Mouse (Mus musculus): ENCODE results near the gene Ttc3.
A peak's percentile ranks its signal among the peaks of the same experiment; 100 is the strongest.
"Not testable (repeated sequence)": the region's sequence is repeated elsewhere in the genome, so short reads cannot be mapped to it uniquely, and the experiment has no call there.

The Ttc3 gene

DNA sequence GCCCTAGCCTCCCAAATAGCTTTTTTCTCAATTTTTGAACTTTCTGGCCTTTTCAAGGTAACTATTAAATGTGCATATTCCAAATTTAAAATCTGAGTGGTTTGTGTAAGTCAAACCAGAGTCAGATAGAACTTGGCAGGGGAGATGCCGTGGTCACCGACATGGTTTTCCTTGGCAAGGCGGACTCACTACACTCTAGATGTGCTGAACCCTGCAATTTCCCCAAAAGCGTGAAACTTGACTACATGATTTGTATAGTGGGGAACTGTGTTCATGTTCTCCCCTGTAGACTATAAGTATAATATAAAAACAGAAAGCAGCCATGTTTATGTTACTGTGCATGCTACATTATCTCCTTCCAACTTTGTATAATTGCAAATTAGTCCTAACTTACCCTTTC, 58.5 kb downstream of the Ttc3 start:
- no peak for DNase-seq (ENCODE audit: low read depth, low spot score)

DNA sequence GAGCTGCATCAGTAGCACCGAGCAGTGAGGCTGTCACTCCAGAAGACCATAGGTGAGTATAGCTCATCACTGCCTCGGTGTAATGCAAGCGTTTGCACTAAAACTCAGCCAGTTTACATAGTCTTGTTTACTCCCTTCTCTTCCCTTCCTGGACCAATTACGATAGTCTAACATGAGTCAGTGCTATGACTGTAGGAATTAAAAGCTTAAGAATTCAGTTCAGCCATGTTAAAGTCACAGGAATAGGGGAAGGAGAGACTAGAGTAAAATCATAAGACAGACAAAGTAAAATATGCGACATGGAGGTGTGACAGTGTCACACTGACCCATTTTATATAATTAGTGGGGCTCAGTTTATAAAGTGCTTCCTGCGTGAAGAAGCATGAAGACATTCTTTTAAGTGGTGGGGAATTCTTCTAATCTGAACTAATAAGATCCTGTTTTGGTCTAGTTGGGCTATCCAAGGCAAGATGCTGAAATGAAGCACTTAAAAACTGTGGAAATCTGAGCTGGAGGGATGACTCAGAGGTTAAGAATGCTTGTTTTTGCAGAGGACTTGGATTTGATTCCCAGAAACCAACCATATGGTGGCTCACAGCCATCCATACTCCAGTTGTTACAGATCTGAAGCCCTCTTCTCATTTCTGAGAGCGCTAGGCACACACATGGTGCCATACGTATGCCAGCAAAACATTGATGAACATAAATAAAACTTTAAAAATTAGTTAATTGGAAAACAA, 65.2 kb downstream of the Ttc3 start:
- no peak for DNase-seq (ENCODE audit: low read depth, low spot score)

- DNase-seq (ENCODE audit: low read depth, low spot score): no peak
Observed at GRCm38 (mm10) chr16:94436801-94437200, 66.4 kb downstream of the Ttc3 start.

- DNase-seq (ENCODE audit: low read depth, low spot score): no peak
Observed at GRCm38 (mm10) chr16:94441361-94441760, 70.9 kb downstream of the Ttc3 start.

GRCm38 (mm10) chr16:94449151-94449550, 78.7 kb downstream of the Ttc3 start:
- DNase-seq (ENCODE audit: low read depth, low spot score): peak; percentile 21

DNA sequence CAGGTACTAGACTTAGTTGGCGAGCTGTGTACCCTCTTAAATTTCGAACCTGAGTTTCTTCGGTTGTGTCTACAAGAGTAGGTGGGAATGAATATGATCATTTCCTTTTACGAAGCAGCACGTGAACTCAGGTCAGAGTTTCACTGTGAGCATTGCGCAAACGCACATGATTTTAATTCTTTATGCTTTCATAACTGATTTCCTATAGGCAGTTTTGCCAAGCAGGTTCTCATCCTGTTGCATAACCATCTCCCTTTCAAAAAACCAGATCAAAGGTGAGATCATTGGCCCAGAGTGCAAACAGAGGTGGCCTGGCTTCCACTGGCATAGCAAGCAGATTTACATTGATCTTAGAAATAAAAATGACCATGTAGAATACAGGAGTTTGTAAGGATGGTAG, 79.2 kb downstream of the Ttc3 start:
- no peak for DNase-seq (ENCODE audit: low read depth, low spot score)

GRCm38 (mm10) chr16:94451545-94452488, 81.4 kb downstream of the Ttc3 start:
- no peak for DNase-seq (ENCODE audit: low read depth, low spot score)

GRCm38 (mm10) chr16:94452768-94453167, 82.3 kb downstream of the Ttc3 start:
- DNase-seq (ENCODE audit: low read depth, low spot score): no peak

GRCm38 (mm10) chr16:94454146-94454545, 83.7 kb downstream of the Ttc3 start:
- no peak for DNase-seq (ENCODE audit: low read depth, low spot score)

DNA sequence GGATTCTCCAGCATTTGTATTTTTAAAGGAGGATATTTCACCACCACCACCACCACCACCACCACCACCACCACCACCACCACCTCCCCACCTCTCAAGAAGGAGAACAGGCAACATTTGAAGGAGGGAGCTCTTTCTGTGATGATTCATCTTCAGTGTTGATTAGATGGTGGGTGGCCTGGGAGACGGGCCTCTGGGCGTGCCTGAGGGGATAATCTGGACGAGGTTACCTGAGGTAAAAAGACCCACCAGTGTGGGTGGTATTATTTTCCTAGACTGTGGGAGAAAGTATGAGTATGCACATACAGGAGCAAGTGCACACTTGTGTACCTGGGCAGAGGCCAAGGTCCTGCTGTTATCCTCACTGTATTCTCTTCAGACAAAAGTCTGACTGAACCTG, 93.6 kb downstream of the Ttc3 start:
- DNase-seq (ENCODE audit: low read depth, low spot score): no peak

- no peak for DNase-seq (ENCODE audit: low read depth, low spot score)
Observed at GRCm38 (mm10) chr16:94465900-94466299, 95.5 kb downstream of the Ttc3 start.

DNA sequence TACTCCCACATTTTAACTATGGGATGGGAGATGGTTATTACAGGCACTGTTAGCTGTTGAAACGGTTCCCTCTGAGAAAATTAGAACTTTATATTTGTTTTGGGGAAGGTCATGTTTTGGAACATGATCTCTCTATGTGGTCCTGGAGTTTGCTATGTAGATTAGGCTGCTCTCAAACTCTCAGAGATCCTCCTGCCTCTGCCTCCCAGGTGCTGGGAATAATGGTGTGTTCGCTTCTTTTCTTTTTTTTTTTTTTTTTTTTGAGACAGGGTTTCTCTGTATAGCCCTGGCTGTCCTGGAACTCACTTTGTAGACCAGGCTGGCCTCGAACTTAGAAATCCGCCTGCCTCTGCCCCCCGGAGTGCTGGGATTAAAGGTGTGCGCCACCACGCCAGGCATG, 95.9 kb downstream of the Ttc3 start:
- not testable (repeated sequence) for DNase-seq (ENCODE audit: low read depth, low spot score)

- DNase-seq (ENCODE audit: low read depth, low spot score): no peak
Observed at GRCm38 (mm10) chr16:94467337-94468055, 97.1 kb downstream of the Ttc3 start.

DNA sequence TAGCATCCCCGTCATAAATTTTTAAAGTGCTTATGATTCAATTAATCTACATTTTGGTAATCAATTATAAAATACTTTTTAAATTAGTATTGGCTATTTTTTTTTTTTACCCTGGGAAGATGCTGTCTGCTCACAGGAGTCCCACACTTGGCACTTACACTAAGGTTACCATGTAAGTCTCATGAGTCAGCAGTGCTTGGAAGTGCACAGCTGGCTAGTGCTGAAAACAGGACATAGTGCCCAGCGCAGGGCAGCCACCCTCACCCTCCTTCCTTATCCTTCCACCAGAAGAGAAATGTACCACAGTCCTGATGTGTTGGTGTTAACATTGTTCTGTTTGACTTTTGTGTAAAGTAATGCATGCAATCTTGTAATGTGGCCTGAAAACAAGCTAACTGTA, 98.0 kb downstream of the Ttc3 start:
- no peak for DNase-seq (ENCODE audit: low read depth, low spot score)

- no peak for DNase-seq (ENCODE audit: low read depth, low spot score)
Observed at GRCm38 (mm10) chr16:94472515-94472951, 102.1 kb downstream of the Ttc3 start.

DNA sequence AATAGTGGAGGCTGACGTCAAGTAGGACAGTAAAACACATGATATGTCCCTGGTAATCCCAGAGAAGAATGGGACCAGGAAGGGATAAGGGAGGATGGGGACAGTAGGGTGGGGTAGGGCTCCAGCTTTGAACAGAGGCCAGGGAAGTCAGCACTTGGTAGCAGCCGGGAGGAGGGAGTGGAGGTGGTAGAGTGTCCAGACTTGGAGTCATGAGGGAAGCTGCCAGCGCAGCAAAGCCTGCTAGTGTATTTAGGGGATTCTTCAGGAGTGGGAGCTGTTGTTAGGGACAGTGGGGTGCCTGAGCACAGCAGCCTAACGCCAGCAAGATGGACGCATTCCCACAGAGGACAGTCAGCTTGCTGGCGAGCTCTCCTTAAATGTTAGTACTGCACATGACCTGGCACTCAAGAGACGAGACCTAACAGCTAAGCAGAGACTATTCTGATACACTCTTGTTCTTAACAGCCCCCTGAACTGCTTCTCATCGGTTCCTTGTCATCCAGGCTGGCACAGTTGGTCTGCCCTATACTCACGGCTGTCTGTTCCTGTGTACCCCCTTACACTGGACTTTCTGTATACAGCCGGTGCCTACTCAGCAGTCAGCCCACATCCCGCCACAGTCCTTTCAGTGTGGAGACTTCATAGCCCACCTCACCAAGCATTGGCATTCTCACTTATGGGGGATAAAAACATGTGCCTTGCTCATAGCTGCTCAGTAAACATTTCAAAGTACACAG, 102.8 kb downstream of the Ttc3 start:
- no peak for DNase-seq (ENCODE audit: low read depth, low spot score)

- no peak for DNase-seq (ENCODE audit: low read depth, low spot score)
Observed at GRCm38 (mm10) chr16:94484752-94485535, 114.5 kb downstream of the Ttc3 start.

- DNase-seq (ENCODE audit: low read depth, low spot score): no peak
Observed at GRCm38 (mm10) chr16:94487341-94487740, 116.9 kb downstream of the Ttc3 start.

- no peak for DNase-seq (ENCODE audit: low read depth, low spot score)
Observed at GRCm38 (mm10) chr16:94489326-94489725, 118.9 kb downstream of the Ttc3 start.

DNA sequence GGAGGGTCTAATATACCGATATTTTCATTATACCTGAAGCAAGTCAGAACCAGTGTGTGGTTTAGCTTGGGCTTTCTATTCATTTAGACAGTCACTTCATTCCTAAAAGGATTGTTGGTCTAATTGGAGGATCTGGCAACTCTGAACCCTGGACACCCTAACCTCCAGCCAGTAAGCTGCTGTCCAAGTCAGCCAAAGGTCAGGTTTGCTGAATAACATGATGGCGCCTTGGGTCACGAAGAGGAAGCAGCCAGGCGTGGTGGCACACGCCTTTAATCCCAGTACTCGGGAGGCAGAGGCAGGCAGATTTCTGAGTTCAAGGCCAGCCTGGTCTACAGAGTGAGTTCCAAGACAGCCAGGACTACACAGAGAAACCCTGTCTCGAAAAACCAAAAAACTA, 126.8 kb downstream of the Ttc3 start:
- not testable (repeated sequence) for DNase-seq (ENCODE audit: low read depth, low spot score)

- DNase-seq (ENCODE audit: low read depth, low spot score): no peak
Observed at GRCm38 (mm10) chr16:94497911-94498310, 127.5 kb downstream of the Ttc3 start.

Measured in A20 (cell line).